Mouse (Mus musculus): ENCODE measurements at regions not wholly inside any gene's neighbourhood (a gene's known extent, or its start where the extent isn't known, plus 50 kb on each side); places are given as distances from the start of the nearest gene placed in this dataset.
A peak's percentile ranks its signal among the peaks of the same experiment; 100 is the strongest.
"Not testable (repeated sequence)": the region's sequence is repeated elsewhere in the genome, so short reads cannot be mapped to it uniquely, and the experiment has no call there.

DNA sequence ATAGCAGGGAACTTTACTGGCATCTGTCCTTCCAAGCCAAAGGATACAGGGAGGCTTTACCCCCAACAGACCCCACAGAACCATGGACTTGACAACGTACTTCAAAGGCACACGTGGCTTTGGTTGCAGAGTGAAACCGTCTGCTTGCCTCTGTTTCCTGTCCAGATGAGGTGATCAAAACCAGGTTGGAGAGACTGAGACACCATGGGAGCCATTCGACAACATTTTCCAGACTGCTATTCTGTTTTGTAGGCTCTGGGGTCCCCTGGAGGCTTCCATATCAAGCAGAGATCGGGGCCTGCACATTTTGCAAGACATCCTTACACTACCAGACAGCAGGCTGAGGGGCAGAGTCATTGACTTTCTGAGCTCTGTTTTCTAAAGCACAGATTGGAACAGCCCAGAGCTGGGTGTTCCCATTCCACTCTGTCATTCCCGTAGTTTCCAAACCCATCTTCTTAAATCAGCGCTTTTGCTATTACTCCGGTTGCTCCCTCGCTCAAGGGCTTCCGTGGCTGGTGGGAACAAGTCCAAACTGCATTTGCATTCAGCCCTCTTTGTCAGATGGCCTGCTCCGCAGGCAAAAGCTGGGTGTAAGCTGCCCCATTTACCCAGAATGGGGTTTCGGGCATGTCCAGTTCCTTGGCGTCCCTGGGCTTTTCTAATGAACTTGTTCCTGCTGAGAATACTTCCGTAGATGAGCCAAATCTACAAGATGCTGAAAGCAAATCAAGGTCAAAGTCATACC is 244.5 kb upstream of the Jarid2 start:
- no peak overlapping the region for H3K4me2 ChIP-seq
- H3K4me1 ChIP-seq: peaks cover 16% of the 10 kb centered on the region
- H3K36me3 ChIP-seq: no peaks in the 10 kb centered on the region
- no peaks in the 10 kb centered on the region for H3K9me3 ChIP-seq (replicated peaks)
- no peak overlapping the region for H3K4me3 ChIP-seq (replicated peaks)
- no peaks in the 10 kb centered on the region for H3K27me3 ChIP-seq
- H3K9ac ChIP-seq: no peak overlapping the region
- 61% methylated on average over 14 of the region's 14 CpGs for WGBS
- ATAC-seq (replicated peaks; ENCODE audit: low FRiP score): no peak
- no peak overlapping the region for H3K27ac ChIP-seq

DNA sequence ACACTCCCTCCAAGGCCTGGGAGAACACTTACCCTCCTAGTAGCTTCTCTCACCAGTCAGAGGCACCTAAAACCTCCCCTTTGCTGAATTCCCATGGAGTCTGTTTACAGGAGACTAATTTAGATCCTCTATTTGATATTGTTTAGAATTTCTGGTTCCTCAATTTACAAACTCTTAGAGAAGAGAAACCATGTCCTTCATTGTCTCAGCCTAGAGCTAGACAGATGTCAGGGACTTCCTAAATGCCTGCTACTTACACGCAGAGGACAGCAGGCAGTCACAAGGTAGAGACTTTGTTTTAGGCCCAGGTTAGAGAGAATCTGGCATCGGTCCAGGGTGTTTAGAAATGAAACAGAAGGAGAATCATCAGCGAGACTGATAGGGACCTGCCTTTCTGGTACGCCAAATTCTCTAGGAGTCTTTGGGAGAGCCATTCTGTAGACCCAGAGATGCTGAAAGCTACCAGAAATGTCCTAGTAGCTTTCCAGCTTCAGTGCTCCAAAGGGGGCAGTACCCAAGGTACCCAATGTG is 238.3 kb upstream of the Jarid2 start:
- no peaks in the 10 kb centered on the region for H3K9me3 ChIP-seq (replicated peaks)
- no peak for ATAC-seq (replicated peaks; ENCODE audit: low FRiP score)
- H3K27me3 ChIP-seq: no peaks in the 10 kb centered on the region
- no peak overlapping the region for H3K4me2 ChIP-seq
- no peak overlapping the region for H3K4me3 ChIP-seq (replicated peaks)
- H3K36me3 ChIP-seq: no peaks in the 10 kb centered on the region
- 73% methylated on average over 4 of the region's 4 CpGs for WGBS
- H3K9ac ChIP-seq: no peak overlapping the region
- no peak overlapping the region for H3K27ac ChIP-seq
- peaks cover 24% of the 10 kb centered on the region for H3K4me1 ChIP-seq

DNA sequence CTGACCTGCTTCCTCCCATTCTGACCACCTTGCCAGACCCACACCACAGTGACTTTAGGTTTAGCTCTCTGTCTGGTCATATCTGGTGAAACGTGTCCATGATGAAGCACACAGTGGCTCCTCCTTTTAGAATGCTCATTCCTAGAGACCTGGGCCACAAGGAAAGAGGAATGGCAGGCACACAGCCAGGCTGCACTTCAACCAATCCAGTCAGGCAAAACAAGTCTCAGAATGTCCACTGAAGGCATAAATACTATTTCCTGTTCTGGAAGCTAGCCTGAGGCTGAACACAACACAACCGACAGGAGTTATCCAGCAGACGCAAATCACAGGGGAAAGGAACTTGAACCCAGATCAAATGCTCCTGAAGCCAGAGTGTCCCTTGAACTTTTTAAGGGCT is 235.4 kb upstream of the Jarid2 start:
- no peaks in the 10 kb centered on the region for H3K36me3 ChIP-seq
- WGBS: 41% methylated on average over 3 of the region's 3 CpGs
- H3K9ac ChIP-seq: no peak overlapping the region
- no peak for ATAC-seq (replicated peaks; ENCODE audit: low FRiP score)
- H3K4me1 ChIP-seq: peaks cover 24% of the 10 kb centered on the region
- H3K4me3 ChIP-seq (replicated peaks): no peak overlapping the region
- H3K4me2 ChIP-seq: no peak overlapping the region
- H3K9me3 ChIP-seq (replicated peaks): no peaks in the 10 kb centered on the region
- H3K27ac ChIP-seq: no peak overlapping the region
- no peaks in the 10 kb centered on the region for H3K27me3 ChIP-seq

DNA sequence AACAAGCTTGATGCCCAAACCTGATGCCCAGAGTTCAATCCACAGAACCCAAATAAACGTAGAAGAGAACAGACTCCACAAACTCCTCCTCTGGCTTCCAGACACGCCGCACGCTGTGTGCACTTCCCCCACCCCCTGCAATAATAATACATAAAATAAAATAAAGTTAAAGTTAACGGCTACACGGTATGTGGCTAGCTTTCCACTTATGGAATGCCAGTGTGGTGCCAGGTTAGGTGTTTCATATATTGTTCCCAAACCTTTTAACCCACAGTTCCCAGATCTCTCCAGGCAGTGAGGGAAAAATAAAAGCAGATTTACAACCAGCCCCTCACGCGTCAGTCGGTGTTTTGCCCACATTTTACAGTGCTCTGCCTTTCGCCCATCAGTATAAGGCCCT is 233.8 kb upstream of the Jarid2 start:
- Histone ChIP-seq H3K4me3 (replicated peaks) (no peak overlapping the region), H3K36me3 (no peaks in the 10 kb centered on the region), H3K4me2 (no peak overlapping the region), H3K27ac (no peak overlapping the region), H3K27me3 (no peaks in the 10 kb centered on the region), H3K4me1 (peaks cover 24% of the 10 kb centered on the region), H3K9ac (no peak overlapping the region), H3K9me3 (replicated peaks) (no peaks in the 10 kb centered on the region)
- WGBS: 60% methylated on average over 10 of the region's 10 CpGs
- ATAC-seq (replicated peaks; ENCODE audit: low FRiP score): no peak

DNA sequence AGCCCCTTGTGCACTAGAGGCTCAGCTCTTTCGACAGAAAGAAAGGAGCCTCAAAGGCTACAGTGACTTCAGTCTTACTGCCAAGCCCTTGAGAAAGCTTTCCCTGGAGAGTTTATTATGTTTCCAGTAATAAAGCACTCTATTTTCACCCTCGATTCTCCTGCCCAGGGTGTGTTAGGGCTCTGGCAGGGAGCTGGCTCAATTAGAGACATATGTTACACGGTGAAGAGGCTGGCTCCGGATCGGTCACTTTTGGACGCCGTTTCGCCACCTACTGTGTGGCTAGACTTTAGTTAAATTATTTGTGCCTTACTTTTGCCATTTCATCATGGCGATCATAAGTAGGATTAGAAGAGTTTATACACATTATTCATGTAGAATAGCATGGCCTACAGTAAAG is 232.7 kb upstream of the Jarid2 start:
- WGBS: 56% methylated on average over 9 of the region's 9 CpGs
- H3K4me2 ChIP-seq: no peak overlapping the region
- H3K4me3 ChIP-seq (replicated peaks): no peak overlapping the region
- H3K4me1 ChIP-seq: peaks cover 24% of the 10 kb centered on the region
- H3K27ac ChIP-seq: no peak overlapping the region
- no peak for ATAC-seq (replicated peaks; ENCODE audit: low FRiP score)
- H3K9me3 ChIP-seq (replicated peaks): no peaks in the 10 kb centered on the region
- H3K36me3 ChIP-seq: no peaks in the 10 kb centered on the region
- no peak overlapping the region for H3K9ac ChIP-seq
- no peaks in the 10 kb centered on the region for H3K27me3 ChIP-seq

DNA sequence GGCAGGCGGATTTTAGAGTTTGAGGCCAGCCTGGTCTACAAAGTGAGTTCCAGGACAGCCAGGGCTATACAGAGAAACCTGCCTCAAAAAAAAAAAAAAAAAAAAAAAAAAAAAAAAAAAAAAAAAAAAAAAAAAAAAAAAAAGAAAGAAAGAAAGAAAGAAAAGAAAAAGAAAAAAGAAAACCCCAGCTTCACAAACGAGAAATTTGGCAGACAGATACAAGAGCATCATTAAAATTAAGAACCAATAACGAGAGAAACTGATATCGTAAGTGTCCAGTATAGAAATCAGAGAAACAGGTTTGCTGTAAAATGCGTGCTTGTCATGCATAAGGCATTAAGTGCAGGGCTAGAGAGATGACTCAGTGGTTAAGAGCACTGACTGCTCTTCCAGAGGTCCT is 228.4 kb upstream of the Jarid2 start:
- H3K4me2 ChIP-seq; H3K4me3 ChIP-seq (replicated peaks); H3K27me3 ChIP-seq; H3K27ac ChIP-seq; ATAC-seq (replicated peaks; ENCODE audit: low FRiP score); H3K9me3 ChIP-seq (replicated peaks); H3K36me3 ChIP-seq; H3K9ac ChIP-seq: not testable (repeated sequence)
- peaks cover 24% of the 10 kb centered on the region for H3K4me1 ChIP-seq
- 85% methylated on average over 5 of the region's 5 CpGs for WGBS

DNA sequence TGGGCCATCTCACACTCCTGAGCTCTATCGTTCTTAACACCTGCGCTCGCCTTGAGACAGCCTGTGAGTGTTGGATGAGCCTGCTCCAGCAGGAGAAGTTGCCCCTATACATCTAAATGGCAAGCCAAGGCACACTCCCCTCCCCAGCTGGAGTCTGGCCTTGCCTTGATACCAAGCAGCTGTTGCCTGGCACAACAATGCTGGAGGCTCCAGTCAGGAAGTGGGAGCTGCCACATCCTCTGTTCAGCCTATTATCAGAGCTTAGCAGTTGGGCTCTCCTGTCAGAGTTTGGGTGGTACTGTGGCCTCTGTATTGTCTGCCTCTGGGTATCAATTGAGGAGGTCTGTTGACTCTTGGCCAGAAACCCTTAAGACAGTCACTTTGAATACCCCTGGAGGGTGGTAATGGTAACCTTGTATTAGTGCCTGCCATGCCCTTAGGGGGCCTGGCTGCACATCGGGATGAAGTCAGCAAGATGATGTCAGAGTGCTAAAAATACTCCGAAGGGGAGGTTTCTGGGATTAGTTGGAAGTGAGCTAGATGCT is 227.4 kb upstream of the Jarid2 start:
- Histone ChIP-seq H3K4me3 (replicated peaks) (no peak overlapping the region), H3K27ac (peak overlapping the region; percentile 34; the same call in 1 of the 2 replicates), H3K9me3 (replicated peaks) (no peaks in the 10 kb centered on the region), H3K4me2 (no peak overlapping the region), H3K4me1 (peaks cover 25% of the 10 kb centered on the region), H3K9ac (no peak overlapping the region), H3K27me3 (no peaks in the 10 kb centered on the region), H3K36me3 (no peaks in the 10 kb centered on the region)
- WGBS: 44% methylated on average over 5 of the region's 5 CpGs
- peak; percentile 79; the same call in 1 of the 2 replicates for ATAC-seq (replicated peaks; ENCODE audit: low FRiP score)

DNA sequence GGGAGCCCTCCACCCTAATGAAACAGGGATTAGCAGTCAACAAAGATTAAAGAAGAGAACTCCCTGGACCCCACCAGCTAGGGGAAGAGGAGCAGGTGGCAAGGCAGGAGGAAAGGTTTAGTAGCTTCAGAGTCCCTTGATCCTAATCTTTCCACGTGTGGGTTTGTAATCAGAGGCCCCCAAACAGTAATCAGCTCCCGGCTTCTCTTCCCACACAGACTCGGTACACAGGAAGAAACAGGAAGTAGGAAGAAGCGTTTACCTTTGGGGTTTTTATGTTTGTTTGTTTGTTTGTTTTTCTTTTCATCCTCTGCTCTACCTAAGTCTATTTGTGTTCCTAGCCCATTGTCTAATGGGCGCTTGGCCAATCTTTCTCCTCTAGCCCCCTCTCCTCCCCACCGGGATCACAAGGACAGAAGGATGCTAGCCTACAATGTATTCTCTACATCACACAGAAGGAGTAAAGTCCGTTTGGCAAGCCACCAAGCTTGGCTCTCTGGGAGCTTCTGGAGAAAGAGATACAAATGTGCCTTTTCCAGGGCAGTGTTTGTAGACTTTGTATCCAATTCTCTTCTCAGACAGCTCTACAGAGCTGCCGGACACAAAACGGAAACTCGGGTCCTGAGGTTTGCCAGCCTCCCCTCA is 226.5 kb upstream of the Jarid2 start:
- WGBS: 54% methylated on average over 10 of the region's 10 CpGs
- no peak overlapping the region for H3K4me2 ChIP-seq
- no peak for ATAC-seq (replicated peaks; ENCODE audit: low FRiP score)
- H3K9me3 ChIP-seq (replicated peaks): no peaks in the 10 kb centered on the region
- H3K27me3 ChIP-seq: no peaks in the 10 kb centered on the region
- no peak overlapping the region for H3K9ac ChIP-seq
- peak overlapping the region; percentile 76 for H3K27ac ChIP-seq
- H3K36me3 ChIP-seq: no peaks in the 10 kb centered on the region
- H3K4me1 ChIP-seq: peaks cover 32% of the 10 kb centered on the region
- H3K4me3 ChIP-seq (replicated peaks): no peak overlapping the region

DNA sequence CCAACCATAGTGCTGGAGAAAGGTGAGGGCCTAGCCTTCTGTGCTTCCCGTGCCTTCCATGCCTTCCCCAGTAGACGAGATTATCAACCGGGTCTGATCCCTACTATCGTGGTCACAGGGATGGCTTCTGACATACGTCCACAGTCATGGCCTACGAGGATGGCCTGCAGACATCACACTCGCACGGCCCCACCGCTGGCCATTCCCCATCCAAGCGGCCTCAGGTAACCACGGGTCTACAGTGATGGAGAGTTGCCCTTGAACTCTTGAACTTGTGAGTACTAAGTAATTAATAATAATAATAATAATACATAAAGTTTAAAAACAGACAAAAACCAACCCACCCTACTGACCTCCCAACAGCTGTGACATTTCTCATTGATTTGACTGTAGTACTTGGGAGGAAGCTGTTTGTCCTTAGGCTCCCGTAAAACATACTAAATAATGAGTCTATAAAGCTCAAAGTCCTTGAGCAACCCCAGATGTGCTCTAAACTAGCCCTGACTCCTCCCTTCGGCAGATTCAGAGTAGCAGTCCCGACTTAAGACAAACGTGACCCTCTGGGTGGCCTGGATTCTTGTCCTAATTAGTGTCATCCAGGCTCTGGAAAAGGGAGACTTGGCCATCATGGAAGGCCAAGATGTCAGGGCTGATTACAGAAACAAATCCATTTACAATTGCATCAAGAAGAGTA is 225.9 kb upstream of the Jarid2 start:
- no peaks in the 10 kb centered on the region for H3K36me3 ChIP-seq
- H3K27ac ChIP-seq: peak overlapping the region; percentile 76
- WGBS: 52% methylated on average over 15 of the region's 15 CpGs
- H3K9me3 ChIP-seq (replicated peaks): no peaks in the 10 kb centered on the region
- H3K9ac ChIP-seq: no peak overlapping the region
- H3K4me1 ChIP-seq: peaks cover 33% of the 10 kb centered on the region
- peak; percentile 66 for ATAC-seq (replicated peaks; ENCODE audit: low FRiP score)
- no peaks in the 10 kb centered on the region for H3K27me3 ChIP-seq
- H3K4me2 ChIP-seq: no peak overlapping the region
- H3K4me3 ChIP-seq (replicated peaks): no peak overlapping the region

DNA sequence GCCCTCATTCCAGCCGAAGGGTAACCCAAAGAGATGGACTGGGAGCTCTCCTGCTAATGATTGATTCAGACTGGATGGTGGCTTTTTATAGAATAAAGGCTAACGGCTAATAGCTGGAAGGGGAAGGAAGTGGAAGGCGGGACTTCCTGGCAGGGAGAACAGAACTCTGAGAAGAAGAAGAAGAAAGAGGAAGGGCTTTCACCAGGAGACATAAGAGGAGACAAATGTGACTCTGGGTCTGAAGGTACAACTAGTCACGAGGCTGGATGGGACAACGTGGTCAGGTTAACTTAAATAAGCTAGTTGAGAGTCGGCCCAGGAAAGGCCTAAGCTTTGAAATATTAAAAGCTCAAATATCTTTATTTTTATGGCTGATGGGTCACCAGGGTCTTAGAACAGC is 224.8 kb upstream of the Jarid2 start:
- no peak for ATAC-seq (replicated peaks; ENCODE audit: low FRiP score)
- Histone ChIP-seq H3K4me2 (no peak overlapping the region), H3K27ac (peak overlapping the region; percentile 23; the same call in 1 of the 2 replicates), H3K9me3 (replicated peaks) (no peaks in the 10 kb centered on the region), H3K4me1 (peaks cover 35% of the 10 kb centered on the region), H3K4me3 (replicated peaks) (no peak overlapping the region), H3K27me3 (no peaks in the 10 kb centered on the region), H3K9ac (no peak overlapping the region), H3K36me3 (no peaks in the 10 kb centered on the region)
- 77% methylated on average over 6 of the region's 6 CpGs for WGBS

DNA sequence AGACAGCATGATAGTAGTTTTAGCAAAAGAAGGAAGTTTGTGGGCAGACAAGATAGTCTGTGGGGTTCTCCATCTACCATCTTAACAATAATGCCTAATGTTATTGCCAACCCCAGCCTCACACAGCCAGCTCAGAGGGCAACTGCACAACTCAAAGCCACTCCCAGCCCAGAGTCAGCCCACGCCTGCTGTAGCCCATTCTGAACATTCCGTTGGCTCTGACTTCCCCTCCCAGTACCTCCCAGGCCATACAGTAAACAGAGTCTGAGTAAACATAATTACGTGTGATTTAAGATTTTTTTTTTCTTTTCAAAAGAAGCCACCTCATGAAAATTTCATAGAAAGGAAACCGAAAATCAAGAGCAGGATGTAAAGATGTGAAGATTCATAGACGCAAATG is 222.3 kb upstream of the Jarid2 start:
- no peak overlapping the region for H3K9ac ChIP-seq
- H3K27ac ChIP-seq: no peak overlapping the region
- H3K4me2 ChIP-seq: no peak overlapping the region
- H3K4me3 ChIP-seq (replicated peaks): no peak overlapping the region
- H3K9me3 ChIP-seq (replicated peaks): no peaks in the 10 kb centered on the region
- H3K36me3 ChIP-seq: no peaks in the 10 kb centered on the region
- no peaks in the 10 kb centered on the region for H3K27me3 ChIP-seq
- ATAC-seq (replicated peaks; ENCODE audit: low FRiP score): no peak
- WGBS: 48% methylated on average over 5 of the region's 5 CpGs
- peaks cover 36% of the 10 kb centered on the region for H3K4me1 ChIP-seq
